Mouse (Mus musculus) erythroblast, embryonic 14.5 days (primary cell): ENCODE results near the gene Ipo5.

Source experiments
- GATA1 ChIP-seq: IDR thresholded peaks from 2 replicates; pipeline ENCODE4 v1.6.1; 2012; ENCODE audit warnings: low read length, inconsistent platforms, mixed read lengths
- TAL1 ChIP-seq: IDR thresholded peaks from 3 replicates; pipeline ENCODE4 v1.6.1; 2012; ENCODE audit warnings: low read length, inconsistent platforms, mixed read lengths

DNA sequence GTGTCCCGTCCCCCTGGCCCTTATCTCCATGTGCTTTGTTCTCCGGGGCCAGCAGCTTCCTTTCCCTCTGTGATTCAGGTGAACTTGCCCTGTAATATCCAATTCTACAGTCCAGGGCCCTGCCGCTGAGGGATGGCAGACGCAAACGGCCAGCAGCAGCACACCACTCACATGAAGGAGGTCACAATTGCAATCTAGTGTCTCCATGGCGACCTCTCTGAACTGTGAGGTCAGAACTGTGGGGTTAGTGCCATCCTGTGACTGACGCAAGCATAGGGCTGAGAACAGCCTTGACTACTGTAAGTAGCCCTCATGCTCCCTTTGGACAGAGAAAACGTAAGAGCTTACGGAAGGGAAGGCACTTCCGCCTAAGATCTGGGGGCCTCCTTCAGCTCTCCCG lies 14.4 kb upstream of the Ipo5 start:
- TF ChIP-seq GATA1, result no peak
- TF ChIP-seq TAL1, result no peak
